Mouse (Mus musculus) heart, adult 8-10 months (tissue): Measurements from ENCODE around the gene Klhl9. TPM values are rescaled to one million over a fixed set of nuclear protein-coding genes. Genes with fewer than 3 reads are reported as not detected.
A peak's percentile ranks its signal among the peaks of the same experiment; 100 is the strongest.

Experiments
- DNase-seq: peaks from one replicate; pipeline ENCODE4 v3.0.0; 2022; ENCODE audit warnings: low spot score
- total RNA-seq, 4 experiments: library from RNA; stranded (reverse); gene quantifications; 2 replicates each; pipeline ENCODE4 v1.2.4; 2022

Gene Klhl9
- total RNA-seq, 4 experiments from 2014 or later, result 67.8 to 80.5 (median 71.9) TPM

DNA sequence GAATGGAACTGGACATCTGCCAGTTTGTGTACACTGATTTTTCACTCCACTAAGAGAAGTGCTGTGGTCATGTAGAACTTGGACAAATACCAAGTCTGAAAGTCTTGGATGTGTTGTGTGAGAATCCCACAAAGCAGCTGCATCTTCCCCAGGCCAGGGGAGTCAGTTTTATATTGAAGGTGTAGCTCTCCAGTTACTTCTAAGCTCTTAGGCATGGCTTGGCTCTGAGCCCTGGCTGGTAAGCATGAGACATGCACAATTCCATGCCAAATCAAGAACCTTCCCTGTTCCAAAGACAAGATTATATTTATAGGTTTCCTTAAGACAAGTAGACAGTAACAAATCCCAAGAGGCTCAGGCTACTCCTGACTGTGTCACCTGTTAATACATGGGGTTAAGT is 7.2 kb downstream of the Klhl9 start:
- DNase-seq, result no peak

DNA sequence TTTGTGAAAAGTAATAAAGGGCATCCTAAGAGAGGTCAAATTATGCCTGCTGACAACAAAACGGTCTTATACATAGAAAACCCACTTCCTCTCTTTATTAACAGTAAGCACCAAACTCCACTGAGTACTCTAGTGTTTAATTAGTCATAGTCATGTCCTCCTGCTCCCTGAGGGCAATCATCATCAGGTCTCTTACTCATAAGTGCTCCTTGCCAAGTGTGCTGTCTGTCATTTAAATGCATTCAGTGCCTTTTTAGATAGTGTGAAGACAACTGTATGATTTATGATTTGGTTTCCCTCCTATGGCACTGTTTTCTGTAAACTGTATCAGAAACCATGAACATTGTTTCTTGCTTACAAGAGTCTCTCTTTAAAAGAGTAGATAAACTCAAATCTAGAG is 8.0 kb downstream of the Klhl9 start:
- DNase-seq, result no peak

DNA sequence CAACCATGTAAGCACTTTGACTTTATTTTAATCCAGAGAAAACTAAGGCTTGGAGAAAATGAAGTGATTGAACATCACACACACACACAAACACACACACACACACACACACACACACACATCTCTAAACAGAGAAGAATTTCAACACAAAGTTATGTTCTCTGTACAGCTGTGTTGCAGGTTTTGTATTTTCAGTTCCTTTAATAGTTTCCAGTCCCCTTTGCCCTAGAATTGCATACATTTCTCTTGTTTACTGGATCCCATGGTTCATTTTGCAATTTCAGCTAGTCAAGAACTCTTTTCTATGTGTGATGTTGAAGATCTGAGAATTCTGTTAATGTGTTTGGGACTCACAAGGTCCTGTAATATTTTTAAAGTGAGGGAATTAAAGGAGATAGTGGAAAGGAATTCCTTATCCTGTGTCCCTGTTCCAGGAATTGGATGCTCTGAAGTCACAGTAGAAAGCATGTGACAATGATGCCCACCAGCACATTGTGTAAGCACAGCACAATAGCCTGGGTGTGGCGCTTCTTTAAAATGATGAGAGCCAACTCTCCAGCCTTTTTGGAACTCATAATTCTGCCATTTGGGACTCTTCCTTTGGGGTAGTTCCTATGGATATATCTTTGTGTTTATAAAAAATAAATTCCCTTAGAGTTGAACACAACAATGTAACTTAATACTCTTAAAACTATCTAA is 15.0 kb downstream of the Klhl9 start:
- no peak for DNase-seq

DNA sequence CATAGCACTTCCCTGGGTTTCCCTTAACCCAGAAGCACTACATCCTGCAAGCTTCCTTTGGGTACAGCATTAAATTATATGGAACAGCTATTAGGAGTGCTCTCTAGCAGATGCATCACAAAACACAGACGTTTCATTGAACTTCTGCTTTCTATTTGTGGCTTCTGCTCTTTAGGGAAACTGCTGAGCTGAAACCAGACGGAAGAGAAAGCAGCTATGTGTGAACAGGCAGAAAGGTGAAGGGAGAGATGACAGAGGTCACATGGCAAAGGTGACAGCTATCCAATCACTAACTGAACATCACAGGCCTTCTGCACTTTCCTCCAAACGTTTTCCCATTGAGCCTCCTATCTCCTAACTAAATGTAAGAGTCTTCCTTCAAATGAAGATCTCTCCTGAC is 16.3 kb downstream of the Klhl9 start:
- DNase-seq, result no peak

DNA sequence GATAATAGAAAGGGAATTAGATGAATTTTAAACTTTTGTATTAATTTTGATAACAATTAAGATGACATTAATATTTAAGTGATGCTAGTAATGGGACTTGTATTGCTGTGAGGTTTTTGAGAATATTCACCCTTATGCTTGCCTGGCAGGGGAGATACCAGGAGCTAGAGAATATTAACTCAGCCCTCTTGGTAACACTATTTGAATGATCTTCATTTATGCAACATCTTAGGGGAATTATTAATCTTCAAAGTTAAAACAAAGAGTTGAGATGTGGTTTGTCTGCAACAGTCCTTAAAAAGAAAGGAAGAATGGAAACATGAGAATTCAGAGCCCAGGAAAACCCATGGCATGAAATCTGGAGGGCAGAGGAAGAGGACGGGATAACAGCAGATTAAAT is 23.0 kb downstream of the Klhl9 start:
- DNase-seq, result no peak

DNA sequence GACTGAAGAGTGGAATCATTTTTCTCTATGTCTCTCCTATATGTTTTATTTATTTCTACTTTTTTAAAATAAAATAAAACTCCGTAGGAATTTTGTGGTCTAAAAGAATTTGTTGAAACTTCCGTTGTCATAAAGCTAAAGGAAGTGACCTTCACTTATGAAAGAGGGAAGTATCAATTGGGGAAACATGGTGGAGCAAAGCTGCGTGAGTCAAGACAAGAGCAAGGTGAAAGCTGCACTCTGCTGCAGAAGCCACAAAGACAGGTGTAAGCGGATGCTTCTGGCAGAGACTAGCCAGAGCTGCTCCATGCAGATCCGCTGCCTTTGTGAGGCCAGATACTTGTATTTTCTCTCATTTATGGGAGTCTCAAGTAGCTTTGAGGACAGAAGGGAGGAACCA is 23.5 kb downstream of the Klhl9 start:
- DNase-seq, result no peak

DNA sequence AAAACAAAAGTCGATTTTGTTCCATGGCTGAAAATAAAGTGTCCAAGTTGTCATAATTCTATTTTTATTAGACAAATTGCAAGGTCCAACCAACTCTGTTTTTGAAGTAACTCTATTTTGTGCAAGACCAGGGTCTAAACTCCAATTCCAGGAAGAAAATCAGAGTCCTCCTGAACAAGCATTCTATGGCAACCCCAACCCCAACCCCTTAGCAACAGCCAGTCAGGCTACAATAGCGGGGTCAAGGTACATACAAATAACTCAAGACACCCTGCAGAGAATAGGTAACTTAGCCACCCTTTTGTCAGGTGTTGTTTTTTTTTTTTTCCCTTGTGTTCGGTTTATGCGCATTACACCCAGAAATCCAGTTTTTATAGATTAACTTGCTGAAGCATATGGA is 24.5 kb downstream of the Klhl9 start:
- no peak for DNase-seq

DNA sequence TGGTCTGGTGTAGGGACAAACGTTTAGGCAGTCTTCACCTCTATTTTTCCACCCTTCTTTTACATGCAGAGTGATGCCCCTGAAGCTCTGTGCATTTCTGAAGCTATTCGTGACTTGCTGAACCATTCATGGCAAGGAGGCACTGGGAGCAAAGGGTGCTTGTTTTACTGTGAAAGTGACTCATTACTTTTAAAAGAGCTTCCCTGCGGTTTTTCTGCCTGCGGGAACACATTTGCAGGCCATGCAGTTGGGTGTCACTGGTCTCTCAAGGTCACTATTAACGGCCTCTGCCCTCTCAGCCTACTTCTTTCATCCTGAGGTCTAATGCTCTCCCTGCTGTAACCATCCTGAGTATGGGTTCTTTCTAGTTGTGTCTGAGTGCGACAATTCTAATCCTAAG is 25.2 kb downstream of the Klhl9 start:
- no peak for DNase-seq

DNA sequence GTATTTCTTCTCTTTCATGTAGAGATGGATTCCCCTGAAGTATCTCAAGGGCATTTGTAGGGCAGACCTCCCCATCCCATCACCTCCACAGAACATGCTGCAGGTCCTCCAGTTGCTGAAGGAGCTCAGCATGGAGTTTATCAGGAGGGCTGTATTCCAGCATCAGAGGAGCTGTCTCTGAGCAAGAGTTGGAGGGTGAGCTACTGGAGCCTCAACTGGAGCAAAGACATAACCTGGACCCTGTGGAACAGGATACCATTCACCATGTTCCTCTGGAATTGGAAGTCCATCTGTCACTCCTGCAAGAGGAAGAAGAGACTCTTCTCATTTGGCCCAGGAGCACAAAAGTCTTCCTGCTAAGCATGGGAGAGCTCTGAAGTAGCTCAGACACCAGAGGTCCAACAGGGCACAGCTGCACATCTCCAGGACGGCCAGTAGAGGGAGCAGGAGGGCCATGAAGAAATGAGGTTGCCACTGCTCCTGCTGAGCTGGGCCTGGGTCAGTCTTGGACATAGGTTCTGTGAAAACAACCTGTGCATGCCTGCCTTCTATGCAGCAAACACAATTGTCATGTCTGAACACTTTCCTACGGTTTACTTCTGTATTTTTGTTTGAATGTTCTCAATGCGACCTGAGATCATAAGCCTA is 25.9 kb downstream of the Klhl9 start:
- DNase-seq, result peak; percentile 74

DNA sequence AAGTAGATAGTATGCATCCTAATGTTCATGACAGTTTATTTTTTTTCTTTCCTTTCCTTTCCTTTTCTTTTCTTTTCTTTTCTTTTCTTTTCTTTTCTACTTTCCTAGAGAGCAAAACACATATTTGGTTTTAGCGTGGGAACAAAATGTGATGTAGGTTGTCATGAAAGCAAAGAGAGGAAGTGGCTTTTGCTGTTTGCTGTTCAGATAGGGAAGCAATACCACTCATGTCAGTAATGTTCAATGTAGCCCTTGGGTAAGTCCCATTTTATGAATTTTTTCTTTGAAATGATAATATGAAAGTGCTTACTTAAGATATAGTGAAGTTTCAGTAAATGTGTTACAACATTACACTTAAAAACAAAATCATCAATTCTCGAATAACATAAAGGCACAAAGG is 28.9 kb downstream of the Klhl9 start:
- DNase-seq, result no peak

DNA sequence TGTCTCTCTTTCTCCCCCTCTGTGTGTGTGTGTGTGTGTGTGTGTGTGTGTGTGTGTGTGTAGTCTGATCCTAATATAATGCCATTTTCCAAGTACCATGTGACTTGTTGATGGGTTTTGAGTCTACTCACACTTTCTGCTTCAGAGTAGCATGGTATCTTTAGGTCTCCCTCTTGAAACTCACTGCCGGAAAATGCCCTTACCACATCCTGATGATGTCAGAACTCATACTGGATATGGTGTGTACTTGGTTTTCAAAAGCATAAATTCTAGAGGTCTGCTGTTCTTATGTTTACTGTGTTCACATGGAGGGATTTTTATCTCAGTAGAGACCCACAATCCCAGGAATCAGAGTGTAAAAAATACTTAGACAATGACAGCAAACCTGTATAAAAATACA is 29.7 kb downstream of the Klhl9 start:
- no peak for DNase-seq

DNA sequence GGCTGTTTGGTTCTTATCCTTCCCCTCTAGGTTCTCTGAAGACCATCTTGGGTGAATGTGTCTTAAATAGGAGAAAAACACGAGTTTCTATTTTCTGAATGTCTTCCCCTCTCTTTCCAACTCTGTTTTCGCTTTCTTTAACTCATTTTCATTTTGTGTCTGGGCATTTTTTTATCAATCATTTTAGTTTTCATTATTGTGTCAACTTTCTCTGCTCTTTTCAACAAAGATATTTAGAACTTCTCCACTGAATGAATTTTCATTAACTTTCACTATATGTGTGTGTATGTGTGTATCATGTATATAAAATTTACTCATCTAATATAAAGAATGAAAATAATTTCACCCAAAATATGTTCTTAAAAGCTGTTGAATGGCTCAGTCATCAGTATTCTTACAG is 31.0 kb downstream of the Klhl9 start, which contains the start of gene Ifnab:
Gene Ifnab (minus strand): TSS at position 101 of the 400 bp plus-strand sequence.
- DNase-seq, result no peak

DNA sequence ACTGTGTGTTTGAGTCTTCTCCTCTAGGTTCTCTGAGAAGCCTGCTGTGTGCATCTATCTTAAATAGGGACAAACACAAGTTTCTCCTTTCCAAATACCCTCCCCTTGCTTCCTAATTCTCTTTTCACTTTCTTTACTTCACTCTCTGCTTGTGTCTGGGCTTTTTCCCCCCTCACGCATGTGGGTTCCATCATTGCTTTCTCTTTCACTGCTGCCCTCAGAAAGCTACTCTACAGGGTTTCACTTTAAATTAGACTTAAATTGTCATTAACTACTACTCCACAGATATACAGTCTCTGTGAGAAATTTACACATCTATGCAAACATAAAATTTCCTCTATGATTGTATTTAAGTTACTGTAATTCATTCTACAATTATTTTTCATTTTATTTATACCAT is 38.5 kb downstream of the Klhl9 start, which contains the start of gene Ifna2:
Gene Ifna2 (minus strand): TSS at position 101 of the 400 bp plus-strand sequence.
- DNase-seq, result no peak

DNA sequence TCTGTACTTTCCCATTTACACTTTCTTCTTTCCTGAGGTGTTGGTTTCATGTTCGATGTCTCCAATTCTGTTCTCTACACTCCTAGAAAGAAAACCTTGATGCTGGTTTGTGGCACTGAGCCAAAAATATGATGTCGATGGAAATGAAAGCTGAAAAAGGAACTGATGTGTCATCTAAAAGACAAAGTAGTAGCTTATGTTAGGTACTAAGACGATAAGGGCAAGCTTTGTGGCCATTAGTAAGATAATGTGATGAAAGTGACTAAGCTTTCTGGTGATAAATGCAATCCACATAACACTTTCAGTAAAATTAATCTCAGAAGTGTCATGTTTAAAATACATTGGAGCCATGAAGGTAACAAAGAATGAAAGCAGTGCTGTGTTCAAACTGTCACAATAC is 40.9 kb downstream of the Klhl9 start:
- no peak for DNase-seq

DNA sequence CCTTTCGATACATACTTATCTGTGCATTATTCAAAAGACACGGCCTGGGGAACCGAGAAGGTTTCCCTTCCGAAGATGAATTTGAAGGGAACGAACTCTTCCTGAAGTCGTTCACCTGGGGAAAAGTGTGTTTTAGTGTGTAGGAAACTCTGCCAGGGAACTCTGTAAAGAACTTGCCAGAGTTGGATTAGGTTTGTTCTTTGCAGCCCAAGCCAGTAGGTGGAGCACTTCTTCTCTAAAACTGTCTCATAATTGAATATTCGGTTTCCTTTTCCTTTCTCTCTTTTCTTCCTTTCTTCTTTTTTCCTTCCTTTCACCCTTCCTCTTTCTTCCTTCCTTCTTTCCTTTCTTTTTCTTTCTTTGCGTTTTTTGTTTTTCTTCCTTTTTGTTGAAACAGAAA is 41.9 kb downstream of the Klhl9 start:
- DNase-seq, result no peak

DNA sequence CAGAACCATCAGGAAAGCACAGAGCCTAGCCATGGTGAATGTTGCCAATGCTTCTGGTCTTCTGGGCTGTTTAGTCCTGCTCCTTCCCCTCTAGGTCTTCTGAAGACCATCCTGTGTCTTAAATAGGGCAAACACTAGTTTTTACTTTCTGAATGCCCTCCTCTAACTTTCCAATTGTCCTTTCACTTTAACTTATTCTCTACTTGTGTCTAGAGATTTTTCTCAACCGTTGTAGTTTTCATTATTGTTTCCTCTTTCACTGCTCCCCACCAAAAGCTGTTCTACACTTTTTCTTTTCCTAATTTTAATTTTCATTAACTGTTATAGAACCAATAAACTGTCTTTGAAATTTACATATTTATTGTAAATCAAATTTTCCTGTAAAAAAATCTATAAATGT is 45.4 kb downstream of the Klhl9 start, which contains the start of gene Ifna16:
Gene Ifna16 (minus strand): TSS at position 101 of the 400 bp plus-strand sequence.
- no peak for DNase-seq

Other genes with a start within 250 kb of the Klhl9 start
- not detected for gene Ifnb1, start 199.7 kb downstream of the Klhl9 start, total RNA-seq
- not detected for gene Ifna15, start 164.2 kb downstream of the Klhl9 start, total RNA-seq
- gene Ifna14, start 150.7 kb downstream of the Klhl9 start, total RNA-seq, result not detected
- gene Ifna9, start 130.1 kb downstream of the Klhl9 start, total RNA-seq, result not detected
- gene Ifna12, start 119.1 kb downstream of the Klhl9 start, total RNA-seq, result not detected
- not detected for gene C87499, start 88.1 kb downstream of the Klhl9 start, total RNA-seq
- gene Ifna13, start 78.0 kb downstream of the Klhl9 start, total RNA-seq, result not detected
- not detected for gene Ifna16, start 45.5 kb downstream of the Klhl9 start, total RNA-seq
- gene Ifna2, start 38.6 kb downstream of the Klhl9 start, total RNA-seq, result not detected
- gene Ifnab, start 31.1 kb downstream of the Klhl9 start, total RNA-seq, result not detected
- gene Gm26566, start 660 bp downstream of the Klhl9 start, total RNA-seq, result under 1 TPM; 0.41 to 0.87 (median 0.64) TPM
- not detected for gene Gm13271, start 32.4 kb upstream of the Klhl9 start, total RNA-seq
- not detected for gene Gm13283, start 37.7 kb upstream of the Klhl9 start, total RNA-seq
- not detected for gene Gm13290, start 51.4 kb upstream of the Klhl9 start, total RNA-seq
- gene Gm13289, start 54.5 kb upstream of the Klhl9 start, total RNA-seq, result not detected
- not detected for gene Gm13272, start 57.4 kb upstream of the Klhl9 start, total RNA-seq
- not detected for gene Ifnz, start 59.7 kb upstream of the Klhl9 start, total RNA-seq
- gene Gm13276, start 63.2 kb upstream of the Klhl9 start, total RNA-seq, result not detected
- gene Gm13277, start 66.2 kb upstream of the Klhl9 start, total RNA-seq, result not detected
- not detected for gene Gm13278, start 69.1 kb upstream of the Klhl9 start, total RNA-seq
- gene Gm13275, start 72.0 kb upstream of the Klhl9 start, total RNA-seq, result not detected
- not detected for gene Gm13279, start 74.9 kb upstream of the Klhl9 start, total RNA-seq
- gene Gm13285, start 77.2 kb upstream of the Klhl9 start, total RNA-seq, result not detected
- gene Gm13287, start 80.8 kb upstream of the Klhl9 start, total RNA-seq, result not detected
- gene Gm13288, start 83.1 kb upstream of the Klhl9 start, total RNA-seq, result not detected
- gene Ifna7, start 93.8 kb upstream of the Klhl9 start, total RNA-seq, result not detected
- not detected for gene Ifna11, start 97.5 kb upstream of the Klhl9 start, total RNA-seq
- not detected for gene Ifna6, start 105.0 kb upstream of the Klhl9 start, total RNA-seq
- gene Ifna5, start 113.1 kb upstream of the Klhl9 start, total RNA-seq, result not detected
- not detected for gene Ifna4, start 119.4 kb upstream of the Klhl9 start, total RNA-seq
- not detected for gene Ifna1, start 127.6 kb upstream of the Klhl9 start, total RNA-seq
- not detected for gene Ifne, start 157.7 kb upstream of the Klhl9 start, total RNA-seq